Comparison of ENCODE assay signal across 21 mouse cellular contexts in the genomic region with DNA sequence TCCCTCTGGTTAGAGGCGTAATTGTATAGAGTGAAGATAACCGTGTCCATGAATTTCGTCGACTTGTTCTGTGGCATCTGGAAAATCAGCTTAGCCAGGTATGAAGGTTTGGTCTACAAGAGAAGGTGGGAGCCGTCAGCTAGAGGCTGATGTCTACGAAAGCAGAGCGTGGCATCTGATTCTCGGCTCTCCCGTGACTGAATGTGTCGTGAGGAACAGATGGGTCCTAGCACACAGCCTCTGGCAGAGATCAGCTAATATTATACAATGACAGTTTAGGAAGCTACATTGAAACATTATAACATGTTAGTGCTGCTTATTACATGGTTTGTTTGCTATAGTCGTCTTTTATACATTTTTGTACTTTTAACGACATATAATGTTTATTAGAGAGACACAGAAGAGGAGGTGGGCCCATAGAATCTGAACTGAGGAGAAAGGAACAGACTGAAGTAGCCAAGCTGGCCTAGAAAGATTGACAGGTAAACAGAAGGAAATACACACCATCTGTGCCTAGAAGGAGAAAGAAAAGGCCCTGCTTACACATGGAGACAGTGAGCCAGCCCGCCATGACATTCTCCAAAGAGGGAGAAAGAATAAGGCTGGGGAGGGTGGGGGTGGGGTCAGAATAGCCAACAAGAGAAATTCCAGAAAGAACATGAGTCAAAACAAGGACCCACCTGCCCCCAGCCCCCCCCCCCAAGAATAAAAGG. TPM values are rescaled to one million over a fixed set of nuclear protein-coding genes. Genes with fewer than 3 reads are reported as not detected.
DNase-seq lines count a peak whose midpoint lies in the region; ATAC-seq lines count a peak whose summit lies in the region.
"Had no signal": no experiment of that assay in that cellular context is flagged by ENCODE, and none has a peak within 500 bp of the region (broad histone marks: within the 10 kb centered on the region; RNA-seq: fewer than 3 reads in every experiment).

No protein-coding gene starts in this region.

- no peak overlapping the region for H3K4me2 ChIP-seq in forebrain, embryonic 14.5 days (ENCODE audit: low read length)
- H3K4me2 ChIP-seq in hindbrain, embryonic 11.5 days (replicated peaks; ENCODE audit: low read depth, low read length), result no peak overlapping the region
- no peak overlapping the region for H3K4me2 ChIP-seq in hindbrain, embryonic 12.5 days (replicated peaks)
- H3K4me2 ChIP-seq in liver, embryonic 15.5 days, result no peak overlapping the region
- H3K4me2 ChIP-seq: embryonic facial prominence, embryonic 13.5 days; heart, embryonic 13.5 days; hindbrain, embryonic 15.5 days had no signal

- WGBS in forebrain, embryonic 14.5 days, result 67% methylated on average over 13 of the region's 13 CpGs
- WGBS in forebrain, embryonic 10.5 days, result 91% methylated on average over 13 of the region's 13 CpGs
- whole genome bisulfite sequencing in hindbrain, embryonic 11.5 days, result 85% methylated on average over 13 of the region's 13 CpGs
- WGBS in hindbrain, embryonic 12.5 days, result 81% methylated on average over 13 of the region's 13 CpGs
- 87% methylated on average over 13 of the region's 13 CpGs for WGBS in liver, embryonic 15.5 days (ENCODE audit: insufficient replicate concordance)

- H3K4me3 ChIP-seq in forebrain, embryonic 14.5 days (ENCODE audit: low read depth, low read length), result no peak overlapping the region
- H3K4me3 ChIP-seq in forebrain, embryonic 10.5 days, result no peak overlapping the region
- H3K4me3 ChIP-seq in hindbrain, embryonic 11.5 days (ENCODE audit: low read depth, low read length), result no peak overlapping the region
- H3K4me3 ChIP-seq in hindbrain, embryonic 12.5 days, result no peak overlapping the region
- H3K4me3 ChIP-seq in liver, embryonic 15.5 days (replicated peaks), result no peak overlapping the region
- H3K4me3 ChIP-seq: embryonic facial prominence, embryonic 13.5 days; heart, embryonic 13.5 days; hindbrain, embryonic 15.5 days had no signal

- no peaks in the 10 kb centered on the region for H3K27me3 ChIP-seq in forebrain, embryonic 14.5 days (replicated peaks; ENCODE audit: control insufficient read depth, insufficient read depth, low read length)
- no peaks in the 10 kb centered on the region for H3K27me3 ChIP-seq in forebrain, embryonic 10.5 days (ENCODE audit: poor library complexity, severe bottlenecking)
- no peaks in the 10 kb centered on the region for H3K27me3 ChIP-seq in hindbrain, embryonic 11.5 days (ENCODE audit: control insufficient read depth, insufficient read depth, low read length)
- H3K27me3 ChIP-seq in hindbrain, embryonic 12.5 days, result no peaks in the 10 kb centered on the region
- H3K27me3 ChIP-seq in liver, embryonic 15.5 days, result no peaks in the 10 kb centered on the region
- H3K27me3 ChIP-seq: embryonic facial prominence, embryonic 13.5 days; heart, embryonic 13.5 days; hindbrain, embryonic 15.5 days had no signal

- no peaks in the 10 kb centered on the region for H3K4me1 ChIP-seq in forebrain, embryonic 14.5 days (ENCODE audit: control insufficient read depth, insufficient read depth, low read length)
- H3K4me1 ChIP-seq in forebrain, embryonic 10.5 days, result peaks cover 4% of the 10 kb centered on the region; the same call in 1 of the 2 replicates
- no peaks in the 10 kb centered on the region for H3K4me1 ChIP-seq in hindbrain, embryonic 11.5 days (replicated peaks; ENCODE audit: control insufficient read depth, insufficient read depth, low read length)
- no peaks in the 10 kb centered on the region for H3K4me1 ChIP-seq in hindbrain, embryonic 12.5 days
- H3K4me1 ChIP-seq in liver, embryonic 15.5 days (replicated peaks), result peaks cover 23% of the 10 kb centered on the region
- H3K4me1 ChIP-seq: embryonic facial prominence, embryonic 13.5 days; heart, embryonic 13.5 days; hindbrain, embryonic 15.5 days had no signal

- peak; percentile 91 for ATAC-seq in forebrain, embryonic 14.5 days
- ATAC-seq in hindbrain, embryonic 11.5 days (ENCODE audit: low FRiP score), result no peak
- ATAC-seq in hindbrain, embryonic 12.5 days (ENCODE audit: low FRiP score), result no peak
- ATAC-seq in liver, embryonic 15.5 days (ENCODE audit: insufficient read depth), result no peak
- ATAC-seq in erythroblast, adult 5-6 weeks (replicated peaks; ENCODE audit: low FRiP score, poor library complexity, severe bottlenecking), result no peak
- ATAC-seq: inflammation-experienced regulatory T-cells, adult 6 months; intestine, postnatal 0 days had no signal

- H3K9ac ChIP-seq in forebrain, embryonic 14.5 days (ENCODE audit: low read length), result no peak overlapping the region
- no peak overlapping the region for H3K9ac ChIP-seq in hindbrain, embryonic 11.5 days (ENCODE audit: low read depth, low read length)
- no peak overlapping the region for H3K9ac ChIP-seq in hindbrain, embryonic 12.5 days
- no peak overlapping the region for H3K9ac ChIP-seq in liver, embryonic 15.5 days
- H3K9ac ChIP-seq: embryonic facial prominence, embryonic 13.5 days; heart, embryonic 13.5 days; hindbrain, embryonic 15.5 days had no signal

- peaks cover 13% of the 10 kb centered on the region; the same call in 1 of the 2 replicates for H3K36me3 ChIP-seq in forebrain, embryonic 14.5 days (ENCODE audit: control insufficient read depth, insufficient read depth, low read length)
- H3K36me3 ChIP-seq in forebrain, embryonic 10.5 days (replicated peaks), result peaks cover 81% of the 10 kb centered on the region
- H3K36me3 ChIP-seq in hindbrain, embryonic 11.5 days (ENCODE audit: control insufficient read depth, insufficient read depth, low read length), result no peaks in the 10 kb centered on the region
- H3K36me3 ChIP-seq in hindbrain, embryonic 12.5 days, result peaks cover 29% of the 10 kb centered on the region
- peaks cover 96% of the 10 kb centered on the region for H3K36me3 ChIP-seq in liver, embryonic 15.5 days (replicated peaks)
- H3K36me3 ChIP-seq: hindbrain, embryonic 15.5 days had no signal

- no peaks in the 10 kb centered on the region for H3K9me3 ChIP-seq in forebrain, embryonic 14.5 days (replicated peaks; ENCODE audit: control insufficient read depth, low read length)
- H3K9me3 ChIP-seq in forebrain, embryonic 10.5 days, result no peaks in the 10 kb centered on the region
- no peaks in the 10 kb centered on the region for H3K9me3 ChIP-seq in hindbrain, embryonic 11.5 days (ENCODE audit: control insufficient read depth, low read length)
- no peaks in the 10 kb centered on the region for H3K9me3 ChIP-seq in hindbrain, embryonic 12.5 days (replicated peaks)
- H3K9me3 ChIP-seq in liver, embryonic 15.5 days (replicated peaks), result no peaks in the 10 kb centered on the region
- H3K9me3 ChIP-seq: embryonic facial prominence, embryonic 13.5 days; heart, embryonic 13.5 days; hindbrain, embryonic 15.5 days had no signal

- DNase-seq in forebrain, embryonic 14.5 days (ENCODE audit: low spot score), result peak; percentile 76
- DNase-seq in forebrain, embryonic 10.5 days (ENCODE audit: extremely low spot score, low spot score), result no peak
- no peak for DNase-seq in hindbrain, embryonic 11.5 days (ENCODE audit: low spot score)
- DNase-seq in liver, result no peak
- peak; percentile 22 to 24 for DNase-seq in layer of hippocampus, postnatal 36 days
- DNase-seq: adrenal gland, postnatal 10 days; cerebellum, adult 18-20 months; cerebellum, adult 9-11 months; cerebellum, postnatal 36 days; gastrocnemius, postnatal 25 days; heart, postnatal 4 days had no signal

- peak overlapping the region; percentile 63 for H3K27ac ChIP-seq in forebrain, embryonic 14.5 days (ENCODE audit: low read depth, low read length)
- no peak overlapping the region for H3K27ac ChIP-seq in forebrain, embryonic 10.5 days
- 0 out of 2 replicates have a peak overlapping the region, but pooled peaks have one; percentile 18 for H3K27ac ChIP-seq in hindbrain, embryonic 11.5 days (ENCODE audit: low read depth, low read length)
- H3K27ac ChIP-seq in hindbrain, embryonic 12.5 days, result no peak overlapping the region
- peak overlapping the region; percentile 20; the same call in 1 of the 2 replicates for H3K27ac ChIP-seq in liver, embryonic 15.5 days (replicated peaks)
- H3K27ac ChIP-seq: embryonic facial prominence, embryonic 13.5 days; heart, embryonic 13.5 days; hindbrain, embryonic 15.5 days had no signal

RNA-seq across cellular contexts. Expression of a gene that starts 30.9 kb away (rescaled TPM):
- polyA plus RNA-seq in forebrain, embryonic 14.5 days (2014; fragmentation: Nextera tagmentation; extraction: Ambion mirVana), result 0.27 and 0.51 TPM in 2 replicates
- polyA plus RNA-seq in forebrain, embryonic 10.5 days (2016; fragmentation: Nextera tagmentation; extraction: Ambion mirVana), result 1.9 and 2.2 TPM in 2 replicates
- 2.8 and 3.7 TPM in 2 replicates for polyA plus RNA-seq in hindbrain, embryonic 11.5 days (2014; fragmentation: Nextera tagmentation; extraction: Ambion mirVana)
- 1.1 and 1.4 TPM in 2 replicates for polyA plus RNA-seq in hindbrain, embryonic 12.5 days (2016; fragmentation: Nextera tagmentation; extraction: Ambion mirVana)
- polyA plus RNA-seq in liver, embryonic 15.5 days (2015; fragmentation: Nextera tagmentation; extraction: Ambion mirVana), result 7.5 and 8.9 TPM in 2 replicates
- total RNA-seq in layer of hippocampus, postnatal 36 days (2021), result under 1 TPM; 0.20 to 0.27 TPM
- total RNA-seq in erythroblast, adult 5-6 weeks (2015; ENCODE audit: low replicate concordance), result 1.0 and 4.2 TPM in 2 replicates
- total RNA-seq in erythroblast, adult 5-6 weeks (2017; ENCODE audit: low replicate concordance), result 0.14 and 1.0 TPM in 2 replicates
- total RNA-seq: gastrocnemius, adult 18-20 months; gastrocnemius, postnatal 25 days; MEL had no signal

RNA-seq across cellular contexts. Expression of a gene that starts 47.5 kb away (rescaled TPM):
- polyA plus RNA-seq in forebrain, embryonic 14.5 days (2014; fragmentation: Nextera tagmentation; extraction: Ambion mirVana), result 76.2 and 80.5 TPM in 2 replicates
- 106 and 110 TPM in 2 replicates for polyA plus RNA-seq in forebrain, embryonic 10.5 days (2016; fragmentation: Nextera tagmentation; extraction: Ambion mirVana)
- polyA plus RNA-seq in hindbrain, embryonic 11.5 days (2014; fragmentation: Nextera tagmentation; extraction: Ambion mirVana), result 123 and 132 TPM in 2 replicates
- 102 and 110 TPM in 2 replicates for polyA plus RNA-seq in hindbrain, embryonic 12.5 days (2016; fragmentation: Nextera tagmentation; extraction: Ambion mirVana)
- 32.3 and 35.9 TPM in 2 replicates for polyA plus RNA-seq in liver, embryonic 15.5 days (2015; fragmentation: Nextera tagmentation; extraction: Ambion mirVana)
- 1 to 10 TPM; 4.9 to 5.6 TPM for total RNA-seq in layer of hippocampus, postnatal 36 days (2021)
- total RNA-seq in erythroblast, adult 5-6 weeks (2015; ENCODE audit: low replicate concordance), result 4.8 and 5.0 TPM in 2 replicates
- total RNA-seq in erythroblast, adult 5-6 weeks (2017; ENCODE audit: low replicate concordance), result 1.4 and 3.3 TPM in 2 replicates

Comparison
In these comparisons a context has a peak if more than half of its experiments do, and no peak if none do; other contexts are left out.
1. DNase-seq: peak in forebrain, embryonic 14.5 days (single experiment) and layer of hippocampus, postnatal 36 days (2 of 2); none in forebrain, embryonic 10.5 days (single experiment), hindbrain, embryonic 11.5 days (single experiment) and liver (single experiment).
2. H3K27ac ChIP-seq: peak in forebrain, embryonic 14.5 days (single experiment), hindbrain, embryonic 11.5 days (single experiment) and liver, embryonic 15.5 days (single experiment); none in forebrain, embryonic 10.5 days (single experiment) and hindbrain, embryonic 12.5 days (single experiment).